Mouse (Mus musculus) megakaryocyte-erythroid progenitor cell, adult 5-6 weeks (primary cell): ENCODE measurements at regions not wholly inside any gene's neighbourhood (a gene's known extent, or its start where the extent isn't known, plus 50 kb on each side); places are given as distances from the start of the nearest gene placed in this dataset.

Source experiments
- ATAC-seq: replicated peaks from 2 replicates; pipeline ENCODE4 v1.8.0; 2016; ENCODE audit warnings: mild to moderate bottlenecking, inconsistent platforms; ENCODE audit not compliant: severe bottlenecking, poor library complexity, low FRiP score, low TSS enrichment

DNA sequence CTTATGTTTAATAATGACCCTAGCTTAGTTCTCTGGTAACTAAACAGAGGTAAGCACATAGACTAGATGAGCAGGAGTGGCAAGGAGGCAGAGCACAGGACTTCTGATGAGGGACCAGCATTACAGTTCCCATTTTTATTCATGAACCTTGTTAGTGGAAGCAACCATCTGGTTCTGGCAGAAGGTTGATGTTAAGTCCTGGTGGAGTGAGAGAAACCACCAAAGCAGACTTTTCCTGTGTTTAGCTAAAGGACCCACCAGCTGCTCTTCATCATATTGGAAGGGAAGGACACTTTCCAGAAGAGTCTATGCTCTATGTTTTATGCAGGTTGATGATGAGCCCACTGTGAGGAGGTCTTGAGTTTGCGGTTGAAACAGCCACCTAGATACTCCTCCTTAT lies 194.9 kb upstream of the Xylt1 start:
- no peak for ATAC-seq

DNA sequence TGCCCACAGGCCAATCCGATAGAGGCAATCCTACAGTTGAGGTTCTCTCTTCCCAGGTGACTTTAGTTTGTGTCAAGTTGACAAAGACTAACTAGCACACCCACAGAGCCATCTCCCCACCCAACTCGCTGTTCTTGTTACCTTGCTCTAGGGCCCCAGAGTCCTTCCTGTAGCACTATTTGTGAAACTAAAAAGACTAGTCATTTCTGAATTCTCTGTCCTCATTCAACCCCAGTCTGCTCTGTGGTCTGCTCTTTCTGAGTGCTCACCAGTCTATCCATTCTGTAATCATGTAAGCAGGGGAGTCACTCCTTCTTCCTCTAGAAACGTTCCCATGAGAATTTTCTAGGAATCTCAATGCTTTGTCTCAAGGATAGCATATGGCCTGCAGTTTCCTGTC lies 184.2 kb upstream of the Xylt1 start:
- ATAC-seq, result no peak

- no peak for ATAC-seq
Observed at GRCm38 (mm10) chr7:117226294-117226693, 154.5 kb upstream of the Xylt1 start.

GRCm38 (mm10) chr7:117229619-117230018 lies 151.2 kb upstream of the Xylt1 start:
- no peak for ATAC-seq

DNA sequence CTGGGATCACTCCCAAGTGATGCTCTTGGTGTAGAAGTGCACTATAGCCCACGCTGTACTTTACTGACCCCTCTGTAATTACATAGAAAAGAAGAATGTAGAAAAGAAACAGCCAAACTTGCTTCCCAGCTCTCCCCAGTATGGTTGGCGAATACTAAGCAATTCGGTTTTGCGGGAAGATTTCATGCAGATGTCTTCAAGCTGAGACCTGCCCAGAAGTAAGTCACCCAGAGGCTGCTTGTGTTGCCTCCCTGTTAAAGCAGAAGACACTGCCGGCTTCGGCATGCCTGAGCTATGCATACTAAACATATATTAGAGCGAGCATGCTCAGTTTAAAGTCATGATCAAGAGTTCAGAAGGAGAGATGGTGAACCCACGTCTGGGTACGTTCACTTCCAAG lies 124.0 kb upstream of the Xylt1 start:
- ATAC-seq, result no peak

- ATAC-seq, result no peak
Observed at GRCm38 (mm10) chr7:117258557-117258956, 122.2 kb upstream of the Xylt1 start.

DNA sequence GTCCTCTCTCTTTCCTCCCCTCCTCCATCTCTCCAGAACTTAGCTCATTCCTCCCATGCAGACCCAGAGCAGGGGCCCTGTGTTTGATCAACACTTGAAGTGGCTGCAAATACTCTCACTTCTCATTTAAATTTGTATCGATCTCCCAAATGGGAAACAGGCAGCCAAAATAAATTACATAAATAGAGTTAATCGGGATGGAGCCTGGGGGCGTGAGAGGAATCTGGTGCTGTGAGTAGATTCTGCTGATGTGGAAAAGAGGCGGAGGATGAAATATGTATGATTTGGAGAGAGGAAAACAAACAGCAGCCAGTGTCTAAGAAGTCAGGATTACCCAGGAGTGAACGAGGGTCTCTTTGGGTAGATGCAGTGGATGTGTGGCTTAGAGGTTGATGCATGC lies 121.6 kb upstream of the Xylt1 start:
- no peak for ATAC-seq

DNA sequence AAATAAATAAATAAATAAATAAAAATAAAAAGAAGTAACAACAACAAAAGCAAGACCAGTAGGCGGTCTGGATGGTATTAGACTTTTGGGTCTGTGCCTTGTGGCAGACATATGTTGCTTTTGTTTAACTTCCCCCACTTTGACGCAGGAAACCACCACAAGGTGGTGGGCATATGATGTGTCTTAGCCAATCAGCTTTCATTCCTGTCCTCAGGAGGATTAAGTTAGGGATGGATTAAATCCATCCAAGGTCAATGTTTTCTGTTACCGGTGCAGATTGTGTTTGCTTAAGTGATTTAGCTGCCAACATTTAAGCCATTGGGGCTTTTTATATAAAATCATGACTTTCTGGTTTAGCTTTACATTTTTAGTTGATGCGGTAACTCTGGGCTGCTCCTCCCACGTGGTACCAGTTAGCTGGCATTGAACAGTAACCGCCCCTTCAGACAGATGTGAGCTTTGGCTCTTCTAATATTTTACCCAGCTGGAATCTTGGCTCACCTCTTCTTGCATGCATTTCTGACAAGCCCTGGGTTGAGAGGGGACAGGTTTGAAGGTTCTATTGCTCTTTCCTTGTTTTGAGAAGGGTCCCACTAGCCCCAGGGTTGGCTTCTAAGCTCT lies 121.0 kb upstream of the Xylt1 start:
- ATAC-seq, result no peak

DNA sequence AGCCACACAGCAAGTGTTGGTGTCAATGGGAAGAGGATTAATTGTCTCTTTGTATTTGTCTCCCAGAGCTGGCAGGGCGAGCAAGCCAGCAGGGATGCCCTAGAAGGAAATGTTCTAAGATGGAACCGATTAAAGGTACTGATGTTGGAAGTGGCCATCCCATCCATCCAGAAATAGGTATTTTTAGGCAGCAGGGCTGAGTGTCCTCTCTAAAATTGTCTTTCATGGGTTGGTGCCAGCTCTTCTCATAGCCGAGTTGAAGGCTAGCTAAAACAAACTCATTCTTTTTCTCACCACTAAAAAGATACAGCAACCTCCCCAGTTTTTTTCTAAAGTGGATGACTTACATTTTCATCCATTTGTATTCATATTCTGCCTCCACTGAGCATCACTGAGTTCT lies 120.2 kb upstream of the Xylt1 start:
- no peak for ATAC-seq

- no peak for ATAC-seq
Observed at GRCm38 (mm10) chr7:117263126-117263525, 117.7 kb upstream of the Xylt1 start.

- ATAC-seq, result no peak
Observed at GRCm38 (mm10) chr7:117264341-117264740, 116.4 kb upstream of the Xylt1 start.

- no peak for ATAC-seq
Observed at GRCm38 (mm10) chr7:117268096-117268495, 112.7 kb upstream of the Xylt1 start.

- ATAC-seq, result no peak
Observed at GRCm38 (mm10) chr7:117269263-117269897, 111.4 kb upstream of the Xylt1 start.

DNA sequence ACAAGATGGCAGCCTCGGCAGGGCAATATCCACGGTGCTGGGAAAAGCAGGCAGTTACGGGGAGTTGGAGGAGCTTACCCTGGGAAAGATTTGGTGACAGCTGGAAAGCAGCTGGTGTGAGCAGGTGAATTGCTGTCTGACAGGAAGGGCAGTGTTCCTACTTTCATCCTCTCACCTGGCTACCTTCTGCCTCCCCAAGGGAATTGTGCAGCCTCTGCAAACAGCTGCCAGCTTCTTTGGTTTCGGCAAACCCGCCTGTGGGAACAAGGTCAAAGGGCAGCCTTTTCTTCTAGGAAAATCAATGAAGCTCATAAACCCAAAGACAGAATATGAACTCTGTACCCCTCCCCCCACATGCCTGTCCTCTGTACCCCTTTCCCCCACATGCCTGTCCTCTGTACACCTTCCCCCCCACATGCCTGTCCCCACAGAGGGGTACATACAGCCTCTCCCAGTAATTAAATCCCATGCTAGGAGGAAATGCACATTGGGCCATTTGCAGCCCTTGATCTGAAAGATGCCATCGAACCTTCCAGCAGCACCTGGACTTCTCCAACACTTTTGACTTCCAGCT lies 102.3 kb upstream of the Xylt1 start:
- ATAC-seq, result no peak

- no peak for ATAC-seq
Observed at GRCm38 (mm10) chr7:117282194-117282593, 98.6 kb upstream of the Xylt1 start.

DNA sequence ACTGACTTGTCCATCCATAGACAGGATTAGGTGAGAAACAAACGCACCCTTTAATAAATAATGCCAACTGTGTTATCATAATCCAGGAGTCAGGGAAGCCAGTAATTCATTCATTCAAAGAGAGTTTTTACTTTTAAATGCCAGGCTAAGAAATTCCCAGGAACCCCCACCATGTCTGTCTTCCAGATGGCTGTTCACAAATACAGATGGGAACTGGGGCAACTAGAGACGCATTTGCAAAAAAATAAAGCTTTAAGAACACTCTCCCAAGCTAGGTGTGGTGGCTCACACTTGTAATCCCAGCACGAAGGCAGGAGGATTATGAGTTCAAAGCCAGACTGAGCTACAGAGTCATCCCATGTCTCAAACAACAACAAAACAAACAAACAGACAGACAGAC lies 95.6 kb upstream of the Xylt1 start:
- ATAC-seq, result no peak

GRCm38 (mm10) chr7:117285985-117286384 lies 94.8 kb upstream of the Xylt1 start:
- ATAC-seq, result no peak

DNA sequence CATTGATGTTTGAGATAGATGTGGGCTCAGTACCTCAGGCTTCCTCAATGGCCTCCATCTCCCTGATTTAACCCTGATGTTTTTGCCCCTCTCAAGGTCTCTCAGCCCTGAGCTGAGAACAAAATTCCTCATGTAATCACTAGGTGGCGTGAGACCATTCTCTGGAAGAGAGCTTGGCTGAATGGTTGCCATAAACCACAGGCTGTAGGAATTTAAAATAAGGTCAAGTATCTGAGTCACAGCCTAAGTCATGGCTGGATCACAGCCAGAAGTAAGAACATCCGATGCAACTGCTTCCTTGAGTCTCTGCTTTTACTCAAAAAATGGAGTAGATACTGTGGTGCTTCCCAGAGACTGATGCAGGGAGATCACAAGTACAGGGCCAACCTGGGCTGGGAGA lies 77.1 kb upstream of the Xylt1 start:
- ATAC-seq, result peak; percentile 47; the same call in 1 of the 2 replicates

GRCm38 (mm10) chr7:117310586-117311200 lies 70.1 kb upstream of the Xylt1 start:
- no peak for ATAC-seq

GRCm38 (mm10) chr7:117311316-117311715 lies 69.5 kb upstream of the Xylt1 start:
- no peak for ATAC-seq
